Mouse (Mus musculus) cerebellum, adult (tissue): ENCODE measurements around the gene Plekhb2.
A peak's percentile ranks its signal among the peaks of the same experiment; 100 is the strongest.

Experiments
- ATAC-seq: cut with Nextera tagmentation; 2 replicates; pipeline ENCODE4 v1.9.2; 2017; ENCODE audit warnings: mild to moderate bottlenecking, moderate library complexity, mixed read lengths; ENCODE audit not compliant: insufficient number of reproducible peaks, low FRiP score, low TSS enrichment

Plekhb2 gene

GRCm38 (mm10) chr1:34864243-34864642 lies 14.5 kb downstream of the Plekhb2 start:
- no peak for ATAC-seq

- ATAC-seq = no peak
These were observed 16.1 kb downstream of the Plekhb2 start for GRCm38 (mm10) chr1:34865866-34866265.

- ATAC-seq = peak; percentile 67
These were observed 17.2 kb downstream of the Plekhb2 start for GRCm38 (mm10) chr1:34866815-34867573.

DNA sequence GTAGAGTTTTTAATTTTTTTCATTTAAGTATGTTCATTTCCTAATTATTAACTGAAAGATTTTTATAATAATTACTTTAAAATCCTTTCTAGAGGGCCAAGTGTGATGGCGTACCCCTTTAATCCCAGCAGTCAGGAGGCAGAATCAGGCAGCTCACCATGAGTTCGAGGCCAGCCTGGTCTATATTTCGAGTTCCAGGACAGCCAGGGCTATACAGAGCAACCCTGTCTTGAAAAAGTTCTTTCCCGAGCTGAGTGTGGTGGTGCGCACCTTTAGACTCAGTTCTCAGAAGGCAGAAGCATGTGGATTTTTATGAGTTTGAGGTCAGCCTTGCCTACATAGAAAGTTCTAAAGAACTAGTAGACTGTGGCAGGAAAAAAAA lies 17.8 kb downstream of the Plekhb2 start:
- ATAC-seq = no peak

GRCm38 (mm10) chr1:34868391-34868790 lies 18.6 kb downstream of the Plekhb2 start:
- no peak for ATAC-seq

DNA sequence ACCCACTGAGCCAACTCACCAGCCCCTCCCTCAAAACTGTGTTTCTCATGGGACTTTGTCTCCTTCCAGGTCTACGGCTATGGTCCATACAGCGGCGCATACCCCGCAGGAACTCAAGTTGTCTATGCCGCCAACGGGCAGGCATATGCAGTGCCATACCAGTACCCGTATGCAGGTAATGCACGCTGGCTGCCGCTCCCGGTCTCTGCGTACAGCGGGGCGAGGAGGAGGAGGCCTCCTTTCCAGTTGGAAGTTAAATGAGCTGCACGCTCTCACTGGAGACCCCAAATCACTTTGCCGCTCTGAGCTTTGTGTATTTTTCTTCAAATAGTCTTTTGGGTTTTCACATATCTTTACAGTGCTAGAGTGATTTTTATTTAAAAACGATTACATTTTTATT lies 19.5 kb downstream of the Plekhb2 start:
- ATAC-seq = no peak

- ATAC-seq = no peak
These were observed 21.4 kb downstream of the Plekhb2 start for GRCm38 (mm10) chr1:34871170-34871569.

DNA sequence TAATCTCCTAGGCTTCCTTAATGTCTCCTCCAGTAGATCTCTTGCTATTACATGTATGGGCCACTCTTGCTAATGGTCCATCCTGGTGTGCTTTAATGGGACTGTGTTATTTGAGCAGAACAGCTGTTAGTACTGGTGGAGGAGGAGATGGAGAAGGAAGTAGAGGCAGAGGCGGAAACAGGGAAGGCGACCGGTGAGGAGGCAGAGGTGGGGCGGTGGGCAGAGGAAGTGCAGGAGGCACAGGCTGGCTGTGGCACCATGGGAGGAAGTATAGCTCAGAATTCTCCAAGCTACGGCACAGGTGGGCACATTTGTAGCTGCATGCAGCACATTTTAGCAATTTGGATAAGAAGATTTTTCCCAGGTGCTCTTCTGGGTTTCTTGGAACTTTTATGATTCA lies 23.8 kb downstream of the Plekhb2 start:
- ATAC-seq = no peak

DNA sequence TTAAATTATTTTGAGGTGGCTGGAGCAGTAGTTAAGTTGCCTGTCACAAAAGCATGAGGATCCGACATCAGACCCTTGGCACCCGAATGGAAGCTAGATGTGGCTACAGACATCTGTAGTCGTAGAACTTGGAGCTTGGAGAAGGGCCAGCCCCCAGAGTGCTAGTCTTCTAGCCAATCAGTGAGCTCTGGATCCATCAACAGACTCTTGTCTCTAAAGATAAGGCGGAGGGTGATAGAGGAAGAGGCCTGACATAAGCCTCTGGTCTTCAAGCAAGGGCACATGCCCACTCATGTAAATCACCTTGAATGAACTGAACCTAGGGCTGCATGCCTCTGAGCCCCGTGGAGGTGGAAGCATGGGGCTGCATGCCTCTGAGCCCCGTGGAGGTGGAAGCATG lies 29.8 kb downstream of the Plekhb2 start:
- ATAC-seq = no peak

DNA sequence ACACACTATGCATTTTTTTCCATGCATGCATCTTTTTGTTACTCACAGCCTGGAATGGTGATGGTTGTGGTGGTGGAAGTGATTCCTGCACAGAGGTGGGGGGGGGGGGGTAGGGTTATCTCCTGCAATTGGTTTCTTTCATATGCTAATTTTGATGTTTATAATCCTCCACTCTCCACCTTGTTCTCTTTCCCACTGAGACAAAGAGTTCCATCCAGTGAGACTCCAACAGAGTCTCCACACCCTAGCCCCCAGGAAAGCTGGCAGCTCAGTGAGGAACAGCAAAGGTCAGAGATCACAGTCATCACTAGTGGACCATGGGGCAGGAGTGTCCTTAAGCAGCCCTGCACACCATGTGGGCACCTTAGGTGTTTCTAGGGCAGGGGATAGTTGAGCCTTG lies 34.0 kb downstream of the Plekhb2 start:
- no peak for ATAC-seq

GRCm38 (mm10) chr1:34891559-34892289 lies 41.9 kb downstream of the Plekhb2 start:
- ATAC-seq = peak; percentile 85

DNA sequence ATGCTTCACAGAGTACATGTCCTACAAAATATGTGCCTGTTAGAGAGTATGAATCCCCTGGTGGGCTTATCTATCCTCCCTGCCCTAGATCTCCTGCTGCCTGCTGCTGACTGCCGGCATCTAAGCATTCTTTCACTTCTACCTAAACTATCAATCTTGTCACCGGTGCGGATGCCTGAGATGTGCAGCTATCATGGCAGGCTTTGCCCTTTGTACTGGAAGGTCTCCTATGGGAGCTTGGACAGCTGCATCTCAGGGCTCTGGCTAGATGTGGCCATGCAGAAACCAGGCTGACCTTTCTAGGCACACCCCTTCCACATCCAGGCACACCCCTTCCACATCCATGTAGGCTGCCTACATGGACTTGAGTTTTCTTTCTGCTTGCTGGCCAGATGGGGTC lies 42.7 kb downstream of the Plekhb2 start:
- ATAC-seq = no peak

DNA sequence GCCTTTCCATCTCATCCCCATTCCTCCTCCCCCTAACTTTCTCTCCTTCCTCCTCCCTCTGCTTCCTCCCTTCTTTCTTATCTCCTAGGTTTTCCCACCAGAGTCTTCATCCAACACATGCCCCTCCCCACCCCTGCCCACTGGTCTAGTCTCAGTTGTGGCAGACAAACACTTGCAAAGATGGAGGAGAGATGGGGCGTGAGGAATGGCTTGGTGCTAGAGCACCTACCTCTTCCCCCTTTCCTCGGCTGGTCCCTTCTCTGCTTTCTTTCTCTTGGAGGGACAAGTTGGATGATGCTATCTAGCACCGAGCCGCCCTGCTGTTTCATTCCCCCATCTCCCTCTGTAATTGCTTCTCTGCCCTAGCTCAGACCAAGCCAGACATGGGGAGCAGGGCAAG lies 43.6 kb downstream of the Plekhb2 start:
- ATAC-seq = no peak

DNA sequence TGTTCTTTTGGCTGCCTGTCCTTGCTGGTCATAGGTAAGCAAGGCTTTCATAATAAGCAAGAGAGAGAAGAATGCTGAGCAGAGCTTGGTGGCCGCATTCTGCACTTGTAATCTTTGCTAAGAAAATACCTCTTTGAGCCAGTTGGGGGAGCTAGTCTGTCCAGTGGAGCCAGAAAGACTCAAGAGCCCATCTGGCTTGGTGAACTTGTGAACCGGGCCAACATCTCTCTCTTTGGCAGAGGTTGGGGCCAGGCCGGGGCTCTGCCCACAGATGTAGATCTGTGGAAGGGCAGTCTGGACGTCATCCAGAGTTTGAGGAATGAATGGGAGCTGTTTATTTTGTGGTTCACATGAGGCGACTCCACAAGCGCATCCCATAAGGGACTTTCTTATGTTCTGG lies 44.1 kb downstream of the Plekhb2 start:
- ATAC-seq = no peak

DNA sequence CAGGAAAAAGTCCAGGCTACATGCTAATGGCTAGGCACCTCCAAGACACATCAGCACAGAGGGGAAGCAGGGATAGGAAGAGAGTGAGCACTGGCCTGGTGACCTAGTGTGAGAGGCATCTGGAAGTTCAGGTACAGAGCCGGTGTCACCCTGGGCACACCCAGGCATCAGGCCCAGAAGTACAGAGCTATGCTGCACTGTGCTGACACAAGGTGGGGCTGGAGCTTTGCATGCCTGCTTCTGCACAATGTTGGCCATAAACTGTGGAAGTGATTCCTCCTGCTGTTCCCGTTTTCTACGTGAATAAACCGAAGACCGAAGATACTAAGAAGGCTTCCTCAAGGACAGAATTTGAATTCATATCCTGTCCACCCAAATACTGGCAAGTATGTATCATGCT lies 46.3 kb downstream of the Plekhb2 start:
- no peak for ATAC-seq

GRCm38 (mm10) chr1:34896898-34897297 lies 47.1 kb downstream of the Plekhb2 start:
- ATAC-seq = no peak

GRCm38 (mm10) chr1:34928656-34929055 lies 78.9 kb downstream of the Plekhb2 start:
- no peak for ATAC-seq
